Mouse (Mus musculus): Measurements from ENCODE around the gene Tmc2. TPM values are rescaled to one million over a fixed set of nuclear protein-coding genes. Genes with fewer than 3 reads are reported as not detected.
A peak's percentile ranks its signal among the peaks of the same experiment; 100 is the strongest.

Gene Tmc2
- not detected for polyA plus RNA-seq (2017; shearing (Covaris generic))

GRCm38 (mm10) chr2:130194894-130195293 lies at the start of gene Tmc2:
Gene Tmc2 (plus strand): TSS chr2:130195194.
- no peak for ATAC-seq

DNA sequence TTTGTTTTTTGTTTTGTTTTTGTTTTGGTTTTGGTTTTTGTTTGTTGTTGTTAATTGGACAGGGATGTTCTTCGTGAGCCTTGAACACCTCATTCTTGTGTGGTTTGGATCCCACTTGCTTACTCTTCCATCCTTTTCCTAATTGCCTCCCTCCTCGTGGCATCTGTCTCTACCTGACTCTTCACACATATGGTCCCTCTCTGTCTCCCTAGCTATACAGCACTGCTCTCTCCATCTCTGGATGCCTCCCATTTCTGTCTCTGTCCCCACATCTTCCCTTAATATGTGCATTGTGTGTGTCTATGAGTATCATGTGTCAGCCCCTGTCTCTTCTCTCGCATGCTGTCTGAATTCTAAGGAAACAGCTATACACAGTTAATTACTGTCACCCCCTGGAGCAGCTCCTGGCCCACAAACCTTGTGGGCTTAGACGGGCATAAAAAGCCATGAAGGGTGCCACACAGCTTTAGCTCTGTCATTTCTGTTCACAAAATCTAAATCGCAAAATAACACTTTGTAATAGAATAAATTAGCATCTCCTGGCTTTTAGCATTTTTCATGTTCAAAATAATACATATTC lies 48.8 kb upstream of the Tmc2 start:
- no peak for ATAC-seq

DNA sequence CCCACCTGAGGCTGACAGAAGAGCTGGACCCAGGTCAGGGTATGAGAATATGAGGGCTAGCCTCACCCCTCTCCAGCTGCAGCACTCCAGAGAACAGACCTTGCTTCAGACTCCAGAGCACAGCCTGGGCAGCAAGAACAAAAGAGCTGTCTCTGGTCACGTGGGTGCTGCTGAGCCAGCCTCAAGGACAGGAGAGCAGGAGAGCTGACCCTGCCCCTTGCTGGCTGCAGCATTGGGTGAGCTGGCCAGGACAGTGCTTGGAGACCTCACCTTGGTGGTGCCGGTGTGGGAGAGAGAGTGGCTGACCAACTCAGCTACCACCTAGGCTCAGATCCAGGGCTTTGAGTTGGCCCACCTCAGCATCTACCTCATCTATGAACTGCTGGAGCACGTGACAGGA lies 39.8 kb upstream of the Tmc2 start:
- no peak for ATAC-seq

GRCm38 (mm10) chr2:130155851-130156250 lies 39.1 kb upstream of the Tmc2 start:
- no peak for ATAC-seq

GRCm38 (mm10) chr2:130157231-130158087 lies 37.5 kb upstream of the Tmc2 start:
- ATAC-seq, result no peak

DNA sequence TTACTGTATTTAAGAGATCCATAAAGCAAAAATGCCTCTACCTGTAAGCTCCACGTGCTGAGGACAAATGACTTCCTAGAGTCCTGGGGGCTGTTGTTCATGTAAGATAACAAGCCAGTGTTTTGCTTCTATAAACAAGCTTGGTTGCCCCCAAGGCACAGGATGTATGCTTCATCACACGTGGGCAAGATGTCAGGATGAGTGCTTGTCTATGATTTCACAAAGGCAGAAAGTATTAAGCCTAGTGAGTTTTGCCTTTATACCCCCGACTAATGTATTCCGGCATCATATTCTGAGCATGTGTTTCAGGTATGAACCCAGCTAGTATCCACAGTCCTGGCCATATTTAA lies 36.9 kb upstream of the Tmc2 start:
- no peak for ATAC-seq

DNA sequence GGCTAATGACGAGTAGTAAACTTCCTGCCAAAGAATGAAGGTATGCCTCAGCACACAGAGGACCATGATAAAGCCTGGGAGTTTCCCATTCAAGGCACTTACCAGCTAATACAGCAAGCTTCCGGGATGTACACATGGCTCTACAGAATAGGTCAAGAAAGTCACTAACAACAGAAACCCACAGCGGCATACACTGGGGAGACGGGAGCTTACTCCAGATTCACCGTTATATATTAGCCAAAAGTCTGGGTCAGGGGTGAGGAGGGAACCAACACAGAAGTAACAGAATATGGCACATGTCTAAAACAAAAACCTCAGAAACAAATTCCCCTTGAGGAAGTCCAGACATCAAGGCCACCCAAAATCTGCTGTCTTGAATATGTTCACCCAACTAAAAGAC lies 32.3 kb upstream of the Tmc2 start:
- no peak for ATAC-seq

DNA sequence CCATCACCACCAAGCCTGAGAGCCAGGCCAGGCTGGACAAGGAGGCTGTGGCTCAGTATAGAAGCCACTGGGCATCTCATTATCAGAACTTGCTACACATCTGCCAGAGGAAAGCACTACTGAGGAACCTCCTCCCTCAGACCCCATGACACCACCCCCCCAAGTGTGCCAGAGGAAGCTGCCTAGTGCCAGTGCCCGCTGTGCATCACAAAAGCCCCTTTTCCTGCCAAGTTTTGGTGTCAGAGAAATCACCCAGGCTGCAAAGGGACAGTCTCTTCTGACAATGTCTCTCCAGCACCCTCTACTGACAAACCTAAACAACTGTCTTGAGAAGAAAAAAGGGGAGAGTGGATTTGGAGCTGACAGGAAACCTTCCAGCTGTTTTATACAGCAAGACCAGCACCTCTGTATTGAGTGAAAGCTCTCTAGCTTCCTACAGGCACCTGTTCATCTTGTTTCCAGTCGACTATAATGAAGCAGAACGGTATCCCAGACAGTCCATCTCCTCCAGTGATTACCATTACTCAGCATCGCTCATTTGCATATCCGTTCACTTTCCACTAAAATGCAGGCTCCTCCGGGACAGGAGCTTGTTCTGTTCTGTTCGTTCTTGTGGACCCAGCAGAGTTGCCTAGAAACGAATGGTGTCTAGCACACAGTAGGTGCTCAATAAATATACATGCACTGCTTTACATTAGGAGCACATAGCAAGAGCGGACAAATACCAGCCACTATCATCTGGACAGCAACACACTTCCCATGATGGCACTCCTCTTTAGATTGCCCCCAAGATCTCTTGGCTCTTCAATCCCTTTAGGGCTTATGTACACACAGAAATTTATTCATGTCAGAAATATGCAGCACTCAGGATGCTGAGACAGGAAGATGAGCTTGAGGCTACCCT lies 28.4 kb upstream of the Tmc2 start:
- peak; percentile 20 for ATAC-seq

DNA sequence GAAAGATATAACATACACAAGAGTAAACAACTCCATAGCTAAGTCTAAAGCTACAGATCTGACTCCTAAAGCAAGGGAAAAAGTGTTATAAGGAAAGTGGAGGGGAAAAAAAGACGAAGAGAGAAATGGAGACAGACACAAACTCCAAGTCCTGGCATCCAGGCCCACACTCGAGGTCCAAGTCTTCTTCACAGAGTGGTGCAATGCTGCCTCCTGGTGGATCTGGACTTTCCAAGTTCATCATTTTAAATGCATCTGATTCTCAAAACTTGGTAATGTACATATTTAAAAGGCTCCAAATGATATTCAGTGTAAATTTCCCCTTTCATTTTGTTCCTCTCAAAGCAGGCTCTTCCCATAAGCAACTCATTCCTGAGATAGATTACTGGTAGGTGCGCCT lies 27.1 kb upstream of the Tmc2 start:
- no peak for ATAC-seq

GRCm38 (mm10) chr2:130171674-130172073 lies 23.3 kb upstream of the Tmc2 start:
- ATAC-seq, result no peak

- ATAC-seq, result no peak
Measured at GRCm38 (mm10) chr2:130176820-130177219, 18.2 kb upstream of the Tmc2 start.

DNA sequence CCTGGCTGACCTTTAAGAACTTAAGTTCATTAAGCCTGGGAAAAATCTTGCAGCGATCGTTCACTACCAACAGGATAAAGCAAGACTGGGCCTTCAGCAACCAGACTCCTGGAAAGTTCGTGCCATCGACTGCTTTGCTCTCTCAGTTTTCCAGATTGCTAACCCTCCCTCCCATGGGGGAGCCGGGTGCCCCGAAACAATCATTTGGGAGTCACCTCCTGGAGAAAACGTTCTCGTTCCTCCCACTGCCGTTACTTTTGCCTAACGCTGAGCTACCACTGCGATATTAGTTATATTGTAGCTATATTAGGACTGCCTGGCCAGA lies 16.7 kb upstream of the Tmc2 start:
- ATAC-seq, result no peak

- ATAC-seq, result peak; percentile 86
Measured at GRCm38 (mm10) chr2:130178706-130179506, 16.1 kb upstream of the Tmc2 start, which contains the start of gene Snrpb. Gene Snrpb (minus strand): TSS chr2:130179403.

GRCm38 (mm10) chr2:130179507-130180019 lies 15.4 kb upstream of the Tmc2 start:
- peak; percentile 51 for ATAC-seq

DNA sequence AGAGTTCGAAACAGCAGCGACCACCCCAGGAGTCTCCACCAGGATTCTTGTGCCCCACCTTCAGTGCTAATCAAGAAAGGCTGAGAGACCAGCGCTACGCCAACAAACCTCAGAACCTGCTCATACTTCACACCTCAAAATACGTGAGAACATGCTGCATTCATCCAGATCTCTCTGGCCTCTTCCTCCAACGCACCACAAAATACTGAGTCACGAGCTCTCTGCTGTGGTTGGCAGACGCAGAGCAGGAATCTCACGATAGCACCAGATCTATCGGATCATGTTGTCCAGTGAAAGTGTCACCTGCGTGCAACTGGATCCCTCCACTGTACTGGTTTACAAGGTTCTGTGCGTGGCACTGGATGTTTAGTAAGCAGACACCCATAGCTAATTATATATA lies 6.6 kb upstream of the Tmc2 start:
- no peak for ATAC-seq

GRCm38 (mm10) chr2:130200961-130201360 lies 6.0 kb downstream of the Tmc2 start:
- ATAC-seq, result no peak

DNA sequence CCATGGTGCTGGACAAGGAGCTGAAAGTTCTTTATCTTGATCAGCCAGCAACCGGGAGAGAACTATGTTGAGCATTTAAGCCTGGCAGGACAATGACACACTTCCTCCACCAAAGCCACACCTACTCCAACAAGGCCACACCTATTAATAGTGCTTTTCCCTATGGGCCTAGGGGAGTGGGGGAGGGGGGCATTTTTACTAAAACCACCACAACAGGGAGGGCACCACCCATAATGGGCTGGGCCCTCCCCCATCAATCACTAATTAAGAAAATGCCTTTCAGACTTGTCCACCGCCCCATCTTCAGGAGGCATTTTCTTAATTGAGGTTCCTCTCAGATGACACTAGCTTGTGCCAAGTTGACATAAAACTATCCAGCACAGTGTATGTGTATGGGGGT lies 12.4 kb downstream of the Tmc2 start:
- ATAC-seq, result no peak

GRCm38 (mm10) chr2:130207996-130208395 lies 13.0 kb downstream of the Tmc2 start:
- ATAC-seq, result no peak

DNA sequence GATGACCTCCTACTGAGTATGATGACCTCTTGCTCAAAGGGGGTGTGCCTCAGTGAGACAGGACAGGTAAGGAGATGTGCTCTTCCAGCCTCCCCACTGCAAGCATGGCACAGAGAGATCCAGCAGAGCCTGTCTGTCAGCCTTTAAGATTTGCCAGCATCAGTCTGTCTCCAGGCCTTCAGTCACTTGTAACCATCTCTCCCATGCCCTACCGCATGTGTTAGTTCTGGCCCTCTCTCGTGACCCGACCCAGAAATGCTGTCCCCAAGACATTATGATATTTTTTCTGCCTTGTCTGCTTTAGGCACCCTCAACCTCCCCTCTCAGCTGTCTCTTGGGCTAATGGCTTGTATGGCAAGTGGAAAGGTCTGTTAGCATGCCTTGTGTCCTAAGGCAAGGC lies 14.6 kb downstream of the Tmc2 start:
- ATAC-seq, result no peak

- no peak for ATAC-seq
Measured at GRCm38 (mm10) chr2:130211581-130211980, 16.6 kb downstream of the Tmc2 start.

DNA sequence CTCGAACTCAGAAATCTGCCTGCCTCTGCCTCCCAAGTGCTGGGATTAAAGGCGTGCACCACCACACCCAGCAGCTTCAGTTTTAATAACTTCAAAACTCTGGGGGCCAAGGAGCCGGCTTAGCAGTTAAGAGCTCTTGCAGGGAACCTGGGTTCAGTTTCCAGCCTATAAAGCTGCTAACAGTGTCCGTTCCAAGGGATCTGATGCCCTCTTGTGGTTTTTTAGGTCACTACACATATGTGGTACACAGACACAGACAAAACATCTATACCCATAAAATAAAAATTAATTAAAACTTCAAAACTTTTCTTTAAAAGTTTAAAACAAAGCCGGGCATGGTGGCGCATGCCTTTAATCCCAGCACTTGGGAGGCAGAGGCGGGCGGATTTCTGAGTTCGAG lies 51.9 kb downstream of the Tmc2 start:
- no peak for ATAC-seq

- no peak for ATAC-seq
Measured at GRCm38 (mm10) chr2:130248226-130248625, 53.2 kb downstream of the Tmc2 start.
